Mouse (Mus musculus) C2C12 (cell line): ENCODE measurements around the gene Doxl2. TPM values are rescaled to one million over a fixed set of nuclear protein-coding genes. Genes with fewer than 3 reads are reported as not detected.
A peak's percentile ranks its signal among the peaks of the same experiment; 100 is the strongest.

Experiments
- H3K27me3 ChIP-seq: one replicate; pipeline ENCODE4 v1.6.1; 2011; ENCODE audit not compliant: control insufficient read depth, insufficient read depth, insufficient read length
- H3K36me3 ChIP-seq: one replicate; pipeline ENCODE4 v1.6.1; 2011; ENCODE audit not compliant: control insufficient read depth, insufficient read depth
- H3K4me3 ChIP-seq: one replicate; pipeline ENCODE4 v1.5.1; 2011; ENCODE audit warnings: mild to moderate bottlenecking, control low read depth; ENCODE audit not compliant: poor library complexity, insufficient read depth, severe bottlenecking
- H3K79me2 ChIP-seq: one replicate; pipeline ENCODE4 v1.6.1; 2011; ENCODE audit not compliant: control insufficient read depth, insufficient read depth
- H3K79me3 ChIP-seq: one replicate; pipeline ENCODE4 v1.6.1; 2011; ENCODE audit warnings: low read depth, control low read depth
- H3ac ChIP-seq: one replicate; pipeline ENCODE3; 2011; ENCODE audit warnings: low read depth; ENCODE audit not compliant: control insufficient read depth, insufficient read length
- CEBPB ChIP-seq: IDR thresholded peaks from one replicate; pipeline ENCODE4 v1.6.1; 2011; ENCODE audit warnings: low read depth, mild to moderate bottlenecking, control low read depth, moderate library complexity
- CTCF ChIP-seq: IDR thresholded peaks from one replicate; pipeline ENCODE4 v1.5.1; 2011; ENCODE audit not compliant: control insufficient read depth, insufficient read depth, insufficient read length
- FOSL1 ChIP-seq: IDR thresholded peaks from one replicate; pipeline ENCODE4 v1.8.0; 2011; ENCODE audit warnings: mild to moderate bottlenecking, low read length; ENCODE audit not compliant: poor library complexity, insufficient read depth, severe bottlenecking
- MAX ChIP-seq: IDR thresholded peaks from one replicate; pipeline ENCODE4 v1.6.1; 2011; ENCODE audit warnings: mild to moderate bottlenecking, control low read depth
- MYOD1 ChIP-seq: IDR thresholded peaks from one replicate; pipeline ENCODE4 v1.6.1; 2011; ENCODE audit warnings: low read depth; ENCODE audit not compliant: control insufficient read depth, insufficient read length
- MYOG ChIP-seq: IDR thresholded peaks from one replicate; pipeline ENCODE4 v1.6.1; 2011; ENCODE audit not compliant: control insufficient read depth, insufficient read length; ENCODE audit errors: extremely low read depth
- USF1 ChIP-seq: IDR thresholded peaks from one replicate; pipeline ENCODE4 v1.6.1; 2011; ENCODE audit warnings: low read depth, mild to moderate bottlenecking, control low read depth, moderate library complexity
- polyA plus RNA-seq: library from polyadenylated mRNA; unstranded; fragments of >200 nt; fragmentation: generic; extraction: Trizol; gene quantifications from one replicate; pipeline ENCODE4 v1.2.1, GENCODE M21; 2012; ENCODE audit warnings: missing spikeins

Doxl2 gene
- polyA plus RNA-seq, 1 experiment: not detected

DNA sequence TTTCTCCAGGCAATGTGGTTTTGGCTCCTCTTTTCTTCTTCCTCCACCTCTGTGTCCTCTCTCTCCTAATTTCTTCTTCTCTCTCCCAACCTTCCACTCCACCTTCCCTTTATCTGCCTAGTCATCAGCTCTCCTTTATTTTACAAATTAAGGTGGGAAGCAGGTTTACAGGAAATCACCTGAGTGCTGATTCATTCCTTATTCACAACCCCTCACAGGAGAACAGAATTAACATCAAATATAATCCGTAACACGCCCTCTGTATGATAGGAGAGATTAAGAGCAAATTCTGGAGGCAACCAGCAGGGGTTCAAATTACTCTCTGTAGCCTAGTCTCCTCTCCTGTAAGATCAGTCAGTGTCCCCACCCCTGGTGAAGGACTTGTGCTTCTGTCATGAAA is 47.6 kb downstream of the Doxl2 start:
- no peak overlapping the region for H3K4me3 ChIP-seq
- H3K79me2 ChIP-seq: no peaks in the 10 kb centered on the region
- no peaks in the 10 kb centered on the region for H3K27me3 ChIP-seq
- H3ac ChIP-seq: no peak overlapping the region
- no peaks in the 10 kb centered on the region for H3K36me3 ChIP-seq
- TF ChIP-seq MYOD1: no peak
- no peak for TF ChIP-seq CTCF
- H3K79me3 ChIP-seq: no peaks in the 10 kb centered on the region

DNA sequence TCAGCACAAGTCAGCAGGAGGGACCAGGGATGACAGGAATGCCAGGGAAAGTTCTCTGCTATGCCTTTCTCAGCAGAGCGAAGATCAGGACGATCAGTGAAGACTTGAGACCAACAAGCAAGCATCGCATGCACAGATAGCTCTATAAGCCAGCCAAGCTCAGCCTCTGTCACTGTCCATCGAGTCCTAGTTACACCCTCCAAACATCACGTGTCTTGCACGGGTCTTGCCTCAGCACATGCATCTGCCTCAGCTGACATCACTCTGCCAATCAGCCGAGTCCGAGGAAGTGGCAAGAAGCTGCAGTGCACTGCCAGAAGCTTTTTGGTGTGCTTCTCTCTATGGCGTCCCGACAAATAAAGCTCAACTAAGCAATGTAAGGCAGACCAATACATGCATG is 48.6 kb downstream of the Doxl2 start:
- H3K79me3 ChIP-seq: no peaks in the 10 kb centered on the region
- H3K4me3 ChIP-seq: no peak overlapping the region
- no peaks in the 10 kb centered on the region for H3K27me3 ChIP-seq
- no peak overlapping the region for H3ac ChIP-seq
- no peak for TF ChIP-seq FOSL1
- TF ChIP-seq CTCF: no peak
- no peak for TF ChIP-seq MYOD1
- no peak for TF ChIP-seq CEBPB
- no peak for TF ChIP-seq MAX
- TF ChIP-seq USF1: peak; percentile 10
- no peak for TF ChIP-seq MYOG
- no peaks in the 10 kb centered on the region for H3K79me2 ChIP-seq
- H3K36me3 ChIP-seq: no peaks in the 10 kb centered on the region

DNA sequence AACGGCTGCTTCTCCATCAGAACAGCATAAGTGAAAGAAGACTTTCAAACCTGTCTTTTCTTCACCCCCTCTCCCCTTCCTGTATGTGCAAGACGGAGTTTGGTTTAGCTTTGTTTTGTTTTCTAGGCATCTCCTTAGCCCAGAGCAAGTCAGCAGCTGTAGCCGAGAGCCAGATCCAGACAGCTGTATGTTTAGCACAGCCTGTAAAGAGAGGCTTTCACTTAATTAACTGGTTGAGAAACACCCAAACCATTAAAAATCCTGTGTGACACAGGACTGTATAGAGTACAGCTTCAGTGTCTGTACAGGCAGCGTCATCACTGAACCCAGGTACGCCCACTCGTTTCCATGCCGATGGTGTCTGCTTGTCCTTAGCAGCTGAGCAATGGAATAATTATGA is 50.5 kb downstream of the Doxl2 start:
- peaks cover 6% of the 10 kb centered on the region for H3K27me3 ChIP-seq

DNA sequence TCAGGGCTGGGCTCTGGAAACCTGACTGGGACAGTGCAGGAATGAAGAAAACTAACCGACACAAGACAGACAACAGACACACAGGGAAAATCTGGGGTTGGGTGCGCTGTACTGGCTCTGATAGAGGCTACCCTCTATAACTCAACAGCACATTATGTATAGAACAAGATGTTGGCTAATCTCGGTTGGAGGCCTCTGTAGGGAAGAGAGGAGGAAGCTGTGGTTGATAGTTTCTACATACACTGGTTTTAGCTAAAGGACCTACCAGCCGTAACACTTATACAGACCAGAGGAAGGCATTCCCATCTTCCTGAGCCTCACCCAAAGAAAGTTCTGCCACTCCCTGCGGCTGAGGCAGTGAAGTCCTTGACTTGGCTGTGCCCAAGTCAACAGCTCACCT is 51.7 kb downstream of the Doxl2 start:
- H3K27me3 ChIP-seq: peaks cover 6% of the 10 kb centered on the region
- H3ac ChIP-seq: no peak overlapping the region
- no peaks in the 10 kb centered on the region for H3K79me3 ChIP-seq
- H3K36me3 ChIP-seq: no peaks in the 10 kb centered on the region
- H3K79me2 ChIP-seq: no peaks in the 10 kb centered on the region
- no peak overlapping the region for H3K4me3 ChIP-seq
- TF ChIP-seq MYOG (no peak), CEBPB (no peak), FOSL1 (no peak), MAX (no peak), MYOD1 (no peak), USF1 (no peak), CTCF (no peak)

More for the DNA sequence above, 50.5 kb downstream of the Doxl2 start:
- Histone ChIP-seq H3K79me2 (no peaks in the 10 kb centered on the region), H3K36me3 (no peaks in the 10 kb centered on the region), H3ac (no peak overlapping the region), H3K4me3 (no peak overlapping the region), H3K79me3 (no peaks in the 10 kb centered on the region)
- TF ChIP-seq MAX (no peak), MYOD1 (no peak), USF1 (no peak), FOSL1 (no peak), CEBPB (no peak), CTCF (no peak), MYOG (no peak)

DNA sequence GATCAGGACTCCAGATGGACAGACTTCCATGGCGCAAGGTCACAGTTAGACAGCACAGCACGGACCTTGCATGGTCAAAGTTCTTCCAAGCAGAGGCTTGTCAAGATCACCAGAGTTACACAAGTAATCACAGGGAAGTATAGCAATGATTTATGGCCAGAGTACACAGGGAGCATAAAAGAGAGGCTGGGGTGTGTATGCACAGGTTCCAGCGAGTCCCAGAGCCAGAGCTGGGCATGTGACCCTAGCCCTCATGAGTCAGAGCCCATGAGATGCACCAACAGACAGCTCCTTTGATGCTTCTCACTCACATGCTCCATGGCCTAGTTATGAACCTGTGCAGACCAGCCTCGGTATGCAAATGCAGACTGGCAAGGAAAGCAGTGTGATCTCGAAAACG is 53.3 kb downstream of the Doxl2 start:
- H3K79me2 ChIP-seq: no peaks in the 10 kb centered on the region
- TF ChIP-seq USF1: no peak
- no peak for TF ChIP-seq MYOG
- no peak for TF ChIP-seq FOSL1
- TF ChIP-seq MAX: no peak
- TF ChIP-seq CTCF: no peak
- no peak for TF ChIP-seq CEBPB
- no peak for TF ChIP-seq MYOD1
- H3K79me3 ChIP-seq: no peaks in the 10 kb centered on the region
- H3ac ChIP-seq: no peak overlapping the region
- peaks cover 8% of the 10 kb centered on the region for H3K27me3 ChIP-seq
- no peaks in the 10 kb centered on the region for H3K36me3 ChIP-seq
- no peak overlapping the region for H3K4me3 ChIP-seq

Other genes with a start within 250 kb of the Doxl2 start
- not detected for gene Gimap1, start 235.9 kb upstream of the Doxl2 start, polyA plus RNA-seq
- gene Gimap5, start 228.8 kb upstream of the Doxl2 start, polyA plus RNA-seq: not detected
- not detected for gene Gimap3, start 204.1 kb upstream of the Doxl2 start, polyA plus RNA-seq
- 2.1 TPM for gene Tmem176a, start 134.0 kb upstream of the Doxl2 start, polyA plus RNA-seq
- gene Tmem176b, start 133.5 kb upstream of the Doxl2 start, polyA plus RNA-seq: 8.0 TPM
- gene Aoc1, start 102.1 kb upstream of the Doxl2 start, polyA plus RNA-seq: not detected
- not detected for gene 1600015I10Rik, start 45.1 kb upstream of the Doxl2 start, polyA plus RNA-seq
- not detected for gene Svs1, start 11.9 kb downstream of the Doxl2 start, polyA plus RNA-seq
- 0.88 TPM for gene Gpnmb, start 61.6 kb downstream of the Doxl2 start, polyA plus RNA-seq
- 19.3 TPM for gene Malsu1, start 98.8 kb downstream of the Doxl2 start, polyA plus RNA-seq
- gene Igf2bp3, start 240.0 kb downstream of the Doxl2 start, polyA plus RNA-seq: 0.30 TPM